Mouse (Mus musculus): ENCODE measurements around the gene Eif3l. TPM values are rescaled to one million over a fixed set of nuclear protein-coding genes. Genes with fewer than 3 reads are reported as not detected.

The Eif3l gene
- total and polyA plus RNA-seq, 3 experiments = 301 to 442 (median 394) TPM

- no peak overlapping the region for H3K27ac ChIP-seq (ENCODE audit: control insufficient read depth, low read depth, low read length)
- H3K9ac ChIP-seq (ENCODE audit: control insufficient read depth, low read depth, low read length, poor library complexity, severe bottlenecking) = no peak overlapping the region
- DNase-seq (ENCODE audit: low read depth, low spot score) = no peak
- no peaks in the 10 kb centered on the region; a peak in 1 of 4 replicates for H3K36me3 ChIP-seq (ENCODE audit: control insufficient read depth in 1 of 2, insufficient read depth in 2 of 2, low read length in 2 of 2)
- no peak overlapping the region for H3K4me3 ChIP-seq (ENCODE audit: control insufficient read depth in 1 of 2, insufficient read depth in 1 of 2, low read depth in 2 of 2, low read length in 2 of 2)
- no peaks in the 10 kb centered on the region for H3K79me2 ChIP-seq (ENCODE audit: control insufficient read depth, insufficient read depth, low read length, poor library complexity)
- no peak for TF ChIP-seq ZNF384 (IDR thresholded peaks at IDR 0.05; ENCODE audit: low read depth, low read length)
- no peak for TF ChIP-seq CHD2 (IDR thresholded peaks at IDR 0.05; ENCODE audit: low read length)
- no peak for TF ChIP-seq GABPA (IDR thresholded peaks at IDR 0.05; ENCODE audit: low read depth, low read length)
- no peak for TF ChIP-seq MAZ (IDR thresholded peaks at IDR 0.05; ENCODE audit: low read depth, low read length)
- TF ChIP-seq SIN3A (IDR thresholded peaks at IDR 0.05; ENCODE audit: low read length) = no peak
- TF ChIP-seq TBP (IDR thresholded peaks at IDR 0.05; ENCODE audit: low read depth, low read length) = no peak
- no peak for TF ChIP-seq ZC3H11A (IDR thresholded peaks at IDR 0.05; ENCODE audit: low read depth, low read length)
- TF ChIP-seq MYC (IDR thresholded peaks at IDR 0.05; ENCODE audit: low read depth, low read length) = no peak
- TF ChIP-seq BHLHE40 (IDR thresholded peaks at IDR 0.05; ENCODE audit: borderline replicate concordance, low read depth, low read length) = no peak
- TF ChIP-seq UBTF (IDR thresholded peaks at IDR 0.05; ENCODE audit: borderline replicate concordance, insufficient read depth, low read depth, low read length) = no peak
- no peak for TF ChIP-seq JUND (IDR thresholded peaks at IDR 0.05; ENCODE audit: low read depth, low read length)
- no peak for TF ChIP-seq RCOR1 (IDR thresholded peaks at IDR 0.05; ENCODE audit: low read depth, low read length)
- no peak for TF ChIP-seq USF2 (IDR thresholded peaks at IDR 0.05; ENCODE audit: borderline replicate concordance in 1 of 2, insufficient read depth in 1 of 2, low read depth in 1 of 2, low read length in 2 of 2)
- TF ChIP-seq RAD21 (IDR thresholded peaks at IDR 0.05; ENCODE audit: low read depth, low read length) = no peak
- no peak for TF ChIP-seq GATA1 (IDR thresholded peaks at IDR 0.05; ENCODE audit: low read depth, low read length)
- no peak for TF ChIP-seq E2F4 (IDR thresholded peaks at IDR 0.05; ENCODE audit: borderline replicate concordance, low read depth, low read length)
- TF ChIP-seq EP300 (IDR thresholded peaks at IDR 0.05; ENCODE audit: low read depth in 1 of 2, low read length in 2 of 2) = no peak
- TF ChIP-seq KAT2A (conservative IDR thresholded peaks at IDR 0.05; ENCODE audit: low read depth, low read length) = no peak
- H3K27me3 ChIP-seq (ENCODE audit: control insufficient read depth in 1 of 2, insufficient read depth in 2 of 2, low read length in 2 of 2) = no peaks in the 10 kb centered on the region
- H3K9me3 ChIP-seq (replicated peaks; ENCODE audit: insufficient read depth, low read length) = no peaks in the 10 kb centered on the region
- H3K4me1 ChIP-seq (ENCODE audit: control insufficient read depth in 1 of 2, insufficient read depth in 2 of 2, low read length in 2 of 2) = no peaks in the 10 kb centered on the region
These were observed 47.6 kb downstream of the Eif3l start for GRCm38 (mm10) chr15:79122546-79122945.

GRCm38 (mm10) chr15:79123751-79124150 lies 48.8 kb downstream of the Eif3l start:
- no peaks in the 10 kb centered on the region for H3K4me1 ChIP-seq (ENCODE audit: control insufficient read depth in 1 of 2, insufficient read depth in 2 of 2, low read length in 2 of 2)

More at GRCm38 (mm10) chr15:79123751-79124150, 48.8 kb downstream of the Eif3l start:
- H3K27ac ChIP-seq (ENCODE audit: control insufficient read depth, low read depth, low read length) = no peak overlapping the region
- no peak overlapping the region for H3K4me3 ChIP-seq (ENCODE audit: control insufficient read depth in 1 of 2, insufficient read depth in 1 of 2, low read depth in 2 of 2, low read length in 2 of 2)
- no peaks in the 10 kb centered on the region for H3K79me2 ChIP-seq (ENCODE audit: control insufficient read depth, insufficient read depth, low read length, poor library complexity)
- no peak overlapping the region for H3K9ac ChIP-seq (ENCODE audit: control insufficient read depth, low read depth, low read length, poor library complexity, severe bottlenecking)
- H3K36me3 ChIP-seq (ENCODE audit: control insufficient read depth in 1 of 2, insufficient read depth in 2 of 2, low read length in 2 of 2) = peaks cover 0 to 3% of the 10 kb centered on the region in 2 experiments; a peak in 1 of 4 replicates
- no peaks in the 10 kb centered on the region for H3K27me3 ChIP-seq (ENCODE audit: control insufficient read depth in 1 of 2, insufficient read depth in 2 of 2, low read length in 2 of 2)
- DNase-seq (ENCODE audit: low read depth, low spot score) = no peak
- TF ChIP-seq EP300 (IDR thresholded peaks at IDR 0.05; ENCODE audit: low read depth in 1 of 2, low read length in 2 of 2) (no peak), TAL1 (IDR thresholded peaks at IDR 0.05; ENCODE audit: low read length) (no peak), NRF1 (IDR thresholded peaks at IDR 0.05; ENCODE audit: insufficient read depth, low read depth, low read length, poor library complexity, severe bottlenecking) (no peak), MAZ (IDR thresholded peaks at IDR 0.05; ENCODE audit: low read depth, low read length) (no peak), POLR2AphosphoS5 (IDR thresholded peaks at IDR 0.05; ENCODE audit: borderline replicate concordance, low read depth, low read length) (no peak), MXI1 (IDR thresholded peaks at IDR 0.05; ENCODE audit: low read depth, low read length) (no peak), MAFK (IDR thresholded peaks at IDR 0.05; ENCODE audit: borderline replicate concordance, low read depth, low read length) (no peak), MYC (IDR thresholded peaks at IDR 0.05; ENCODE audit: low read depth, low read length) (no peak), POLR2A (IDR thresholded peaks at IDR 0.05; ENCODE audit: control insufficient read depth in 1 of 2, insufficient read depth in 1 of 2, low read depth in 1 of 2, low read length in 2 of 2, poor library complexity in 1 of 2) (no peak), SMC3 (IDR thresholded peaks at IDR 0.05; ENCODE audit: low read depth, low read length) (no peak), ZMIZ1 (IDR thresholded peaks at IDR 0.05; ENCODE audit: low read depth, low read length) (no peak), UBTF (IDR thresholded peaks at IDR 0.05; ENCODE audit: borderline replicate concordance, insufficient read depth, low read depth, low read length) (no peak), USF2 (IDR thresholded peaks at IDR 0.05; ENCODE audit: borderline replicate concordance in 1 of 2, insufficient read depth in 1 of 2, low read depth in 1 of 2, low read length in 2 of 2) (no peak), CHD2 (IDR thresholded peaks at IDR 0.05; ENCODE audit: low read length) (no peak), RCOR1 (IDR thresholded peaks at IDR 0.05; ENCODE audit: low read depth, low read length) (no peak), CHD1 (IDR thresholded peaks at IDR 0.05; ENCODE audit: low read depth, low read length) (no peak), TBP (IDR thresholded peaks at IDR 0.05; ENCODE audit: low read depth, low read length) (no peak), ZKSCAN1 (IDR thresholded peaks at IDR 0.05; ENCODE audit: low read depth, low read length) (no peak), NELFE (IDR thresholded peaks at IDR 0.05; ENCODE audit: low read depth, low read length) (no peak), TCF12 (IDR thresholded peaks at IDR 0.05; ENCODE audit: low read depth, low read length) (no peak)
- no peaks in the 10 kb centered on the region for H3K9me3 ChIP-seq (replicated peaks; ENCODE audit: insufficient read depth, low read length)
